Mouse (Mus musculus): ENCODE data around the gene Kcnip1. TPM values are rescaled to one million over a fixed set of nuclear protein-coding genes. Genes with fewer than 3 reads are reported as not detected.
A peak's percentile ranks its signal among the peaks of the same experiment; 100 is the strongest.

Gene Kcnip1
- polyA plus RNA-seq, 1 experiment from 2014 or later, result 3.9 TPM

GRCm38 (mm10) chr11:33980146-33980545, 12.8 kb downstream of the Kcnip1 start:
- no peak for ATAC-seq (ENCODE audit: low FRiP score, low TSS enrichment)
- no peaks in the 10 kb centered on the region for H3K9me3 ChIP-seq (ENCODE audit: control insufficient read depth, low read length)
- no peak overlapping the region for H3K27ac ChIP-seq (replicated peaks)
- H3K27me3 ChIP-seq (ENCODE audit: control insufficient read depth, insufficient read depth, low read length), result no peaks in the 10 kb centered on the region
- DNase-seq (ENCODE audit: low spot score), result no peak
- no peak overlapping the region for H3K4me3 ChIP-seq (ENCODE audit: low read depth, low read length)
- H3K4me1 ChIP-seq (replicated peaks; ENCODE audit: control insufficient read depth, insufficient read depth), result no peaks in the 10 kb centered on the region
- WGBS, result 73% methylated on average over 4 of the region's 4 CpGs
- no peak for TF ChIP-seq CTCF (IDR thresholded peaks at IDR 0.05; ENCODE audit: low read depth)
- TF ChIP-seq EP300 (optimal IDR thresholded peaks at IDR 0.05), result no peak
- no peak overlapping the region for H3K9ac ChIP-seq (ENCODE audit: low read length)
- no peak overlapping the region for H3K4me2 ChIP-seq (replicated peaks; ENCODE audit: low read depth)
- H3K36me3 ChIP-seq (ENCODE audit: control insufficient read depth, insufficient read depth, low read length), result no peaks in the 10 kb centered on the region

- no peak overlapping the region for H3K4me2 ChIP-seq (replicated peaks; ENCODE audit: low read depth)
- no peak for TF ChIP-seq CTCF (IDR thresholded peaks at IDR 0.05; ENCODE audit: low read depth)
- no peak for TF ChIP-seq EP300 (optimal IDR thresholded peaks at IDR 0.05)
- no peak overlapping the region for H3K27ac ChIP-seq (replicated peaks)
- no peak overlapping the region for H3K4me3 ChIP-seq (ENCODE audit: low read depth, low read length)
- H3K4me1 ChIP-seq (replicated peaks; ENCODE audit: control insufficient read depth, insufficient read depth), result no peaks in the 10 kb centered on the region
- ATAC-seq (ENCODE audit: low FRiP score, low TSS enrichment) (no peak), DNase-seq (ENCODE audit: low spot score) (no peak)
- H3K9ac ChIP-seq (ENCODE audit: low read length), result no peak overlapping the region
- 62% methylated on average over 2 of the region's 2 CpGs for WGBS
- H3K36me3 ChIP-seq (ENCODE audit: control insufficient read depth, insufficient read depth, low read length), result no peaks in the 10 kb centered on the region
- no peaks in the 10 kb centered on the region for H3K27me3 ChIP-seq (ENCODE audit: control insufficient read depth, insufficient read depth, low read length)
- no peaks in the 10 kb centered on the region for H3K9me3 ChIP-seq (ENCODE audit: control insufficient read depth, low read length)
Measured at GRCm38 (mm10) chr11:33975121-33975520, 17.8 kb downstream of the Kcnip1 start.

- no peaks in the 10 kb centered on the region for H3K9me3 ChIP-seq (ENCODE audit: control insufficient read depth, low read length)
- no peak overlapping the region for H3K4me3 ChIP-seq (ENCODE audit: low read depth, low read length)
- H3K4me1 ChIP-seq (replicated peaks; ENCODE audit: control insufficient read depth, insufficient read depth), result no peaks in the 10 kb centered on the region
- WGBS, result 41% methylated on average over 14 of the region's 14 CpGs
- H3K27me3 ChIP-seq (ENCODE audit: control insufficient read depth, insufficient read depth, low read length), result no peaks in the 10 kb centered on the region
- no peak overlapping the region for H3K9ac ChIP-seq (ENCODE audit: low read length)
- H3K4me2 ChIP-seq (replicated peaks; ENCODE audit: low read depth), result no peak overlapping the region
- no peaks in the 10 kb centered on the region for H3K36me3 ChIP-seq (ENCODE audit: control insufficient read depth, insufficient read depth, low read length)
- TF ChIP-seq CTCF (IDR thresholded peaks at IDR 0.05; ENCODE audit: low read depth), result no peak
- no peak for TF ChIP-seq EP300 (optimal IDR thresholded peaks at IDR 0.05)
- ATAC-seq (ENCODE audit: low FRiP score, low TSS enrichment) (no peak), DNase-seq (ENCODE audit: low spot score) (no peak)
- no peak overlapping the region for H3K27ac ChIP-seq (replicated peaks)
Measured at GRCm38 (mm10) chr11:33974341-33975040, 18.5 kb downstream of the Kcnip1 start.

GRCm38 (mm10) chr11:33972114-33972513, 20.8 kb downstream of the Kcnip1 start:
- H3K9me3 ChIP-seq (ENCODE audit: control insufficient read depth, low read length), result no peaks in the 10 kb centered on the region
- H3K4me3 ChIP-seq (ENCODE audit: low read depth, low read length), result no peak overlapping the region
- no peaks in the 10 kb centered on the region for H3K27me3 ChIP-seq (ENCODE audit: control insufficient read depth, insufficient read depth, low read length)
- no peak overlapping the region for H3K9ac ChIP-seq (ENCODE audit: low read length)
- WGBS, result 76% methylated on average over 7 of the region's 7 CpGs
- H3K36me3 ChIP-seq (ENCODE audit: control insufficient read depth, insufficient read depth, low read length), result no peaks in the 10 kb centered on the region
- DNase-seq (ENCODE audit: low spot score) (no peak), ATAC-seq (ENCODE audit: low FRiP score, low TSS enrichment) (no peak)
- TF ChIP-seq CTCF (IDR thresholded peaks at IDR 0.05; ENCODE audit: low read depth), result no peak
- no peak for TF ChIP-seq EP300 (optimal IDR thresholded peaks at IDR 0.05)
- H3K4me2 ChIP-seq (replicated peaks; ENCODE audit: low read depth), result no peak overlapping the region
- no peaks in the 10 kb centered on the region for H3K4me1 ChIP-seq (replicated peaks; ENCODE audit: control insufficient read depth, insufficient read depth)
- no peak overlapping the region for H3K27ac ChIP-seq (replicated peaks)

GRCm38 (mm10) chr11:33969199-33969598, 23.8 kb downstream of the Kcnip1 start:
- no peaks in the 10 kb centered on the region for H3K9me3 ChIP-seq (ENCODE audit: control insufficient read depth, low read length)
- H3K9ac ChIP-seq (ENCODE audit: low read length), result no peak overlapping the region
- no peaks in the 10 kb centered on the region for H3K27me3 ChIP-seq (ENCODE audit: control insufficient read depth, insufficient read depth, low read length)
- no peaks in the 10 kb centered on the region for H3K4me1 ChIP-seq (replicated peaks; ENCODE audit: control insufficient read depth, insufficient read depth)
- H3K4me3 ChIP-seq (ENCODE audit: low read depth, low read length), result no peak overlapping the region
- no peaks in the 10 kb centered on the region for H3K36me3 ChIP-seq (ENCODE audit: control insufficient read depth, insufficient read depth, low read length)
- no peak for DNase-seq (ENCODE audit: low spot score)
- H3K4me2 ChIP-seq (replicated peaks; ENCODE audit: low read depth), result no peak overlapping the region
- 61% methylated on average over 3 of the region's 3 CpGs for WGBS
- peak; percentile 18; the same call in 1 of the 2 replicates for ATAC-seq (ENCODE audit: low FRiP score, low TSS enrichment)
- TF ChIP-seq CTCF (IDR thresholded peaks at IDR 0.05; ENCODE audit: low read depth), result no peak
- H3K27ac ChIP-seq (replicated peaks), result peak overlapping the region; percentile 40; the same call in 1 of the 2 replicates

GRCm38 (mm10) chr11:33967708-33968107, 25.2 kb downstream of the Kcnip1 start:
- H3K4me3 ChIP-seq (ENCODE audit: low read depth, low read length), result no peak overlapping the region
- H3K9me3 ChIP-seq (ENCODE audit: control insufficient read depth, low read length), result no peaks in the 10 kb centered on the region
- DNase-seq (ENCODE audit: low spot score) (no peak), ATAC-seq (ENCODE audit: low FRiP score, low TSS enrichment) (no peak)
- H3K9ac ChIP-seq (ENCODE audit: low read length), result no peak overlapping the region
- no peaks in the 10 kb centered on the region for H3K4me1 ChIP-seq (replicated peaks; ENCODE audit: control insufficient read depth, insufficient read depth)
- no peak for TF ChIP-seq EP300 (optimal IDR thresholded peaks at IDR 0.05)
- TF ChIP-seq CTCF (IDR thresholded peaks at IDR 0.05; ENCODE audit: low read depth), result no peak
- no peak overlapping the region for H3K4me2 ChIP-seq (replicated peaks; ENCODE audit: low read depth)
- H3K27ac ChIP-seq (replicated peaks), result no peak overlapping the region
- WGBS, result 76% methylated on average over 4 of the region's 4 CpGs
- no peaks in the 10 kb centered on the region for H3K27me3 ChIP-seq (ENCODE audit: control insufficient read depth, insufficient read depth, low read length)
- H3K36me3 ChIP-seq (ENCODE audit: control insufficient read depth, insufficient read depth, low read length), result no peaks in the 10 kb centered on the region

Measured in stomach, postnatal 0 days (tissue).